Mouse (Mus musculus) heart, embryonic 13.5 days (tissue): Measurements from ENCODE around the gene Ankzf1. TPM values are rescaled to one million over a fixed set of nuclear protein-coding genes. Genes with fewer than 3 reads are reported as not detected.
"Not testable (repeated sequence)": the region's sequence is repeated elsewhere in the genome, so short reads cannot be mapped to it uniquely, and the experiment has no call there.

Source experiments
- ATAC-seq: fragments of 200-750 bp; cut with Nextera tagmentation; 2 replicates; pipeline ENCODE4 v1.8.0; 2017; ENCODE audit warnings: moderate TSS enrichment; ENCODE audit not compliant: insufficient number of reproducible peaks, low FRiP score, low TSS enrichment; ENCODE audit errors: extremely low read depth
- H3K27ac ChIP-seq: fragments of 300-500 bp; sonication (generic); replicated peaks from 2 replicates; pipeline ENCODE4 v1.5.1; 2015; ENCODE audit warnings: moderate library complexity, mild to moderate bottlenecking, inconsistent platforms
- H3K27me3 ChIP-seq: fragments of 300-500 bp; sonication (generic); replicated peaks from 2 replicates; pipeline ENCODE4 v1.6.1; 2015; ENCODE audit warnings: mild to moderate bottlenecking, inconsistent platforms
- H3K36me3 ChIP-seq: fragments of 300-500 bp; sonication (generic); 2 replicates; pipeline ENCODE4 v1.6.1; 2015; ENCODE audit warnings: mild to moderate bottlenecking, inconsistent platforms
- H3K4me1 ChIP-seq: fragments of 300-500 bp; sonication (generic); 2 replicates; pipeline ENCODE4 v1.6.1; 2015; ENCODE audit warnings: inconsistent platforms
- H3K4me2 ChIP-seq: fragments of 300-500 bp; sonication (generic); 2 replicates; pipeline ENCODE4 v1.6.1; 2015; ENCODE audit warnings: inconsistent platforms, mild to moderate bottlenecking, moderate library complexity
- H3K4me3 ChIP-seq: fragments of 300-500 bp; sonication (generic); 2 replicates; pipeline ENCODE4 v1.5.1; 2015; ENCODE audit warnings: moderate library complexity, mild to moderate bottlenecking, inconsistent platforms
- H3K9ac ChIP-seq: fragments of 300-500 bp; sonication (generic); 2 replicates; pipeline ENCODE4 v1.6.1; 2015; ENCODE audit warnings: inconsistent platforms, mild to moderate bottlenecking, moderate library complexity
- H3K9me3 ChIP-seq: fragments of 300-500 bp; sonication (generic); 2 replicates; pipeline ENCODE4 v1.6.1; 2016; ENCODE audit warnings: inconsistent platforms
- WGBS: fragments of 180-500 bp; shearing (Covaris S2); methylation state at CpG from one replicate; pipeline ENCODE4 v1.1.7; 2015; ENCODE audit warnings: mixed read lengths; 5-methylcytosine and 5-hydroxymethylcytosine counted together
- polyA plus RNA-seq: library from polyadenylated mRNA; unstranded; fragments of >200 nt; fragmentation: Nextera tagmentation; extraction: Ambion mirVana; gene quantifications from 2 replicates; pipeline ENCODE4 v1.2.1, GENCODE M21; 2015

Gene Ankzf1
- polyA plus RNA-seq, 1 experiment from 2014 or later: 23.7 TPM

- no peak for ATAC-seq
- no peak overlapping the region for H3K4me3 ChIP-seq
- no peak overlapping the region for H3K9ac ChIP-seq
- H3K36me3 ChIP-seq: no peaks in the 10 kb centered on the region
- H3K27ac ChIP-seq: no peak overlapping the region
- peaks cover 3% of the 10 kb centered on the region for H3K27me3 ChIP-seq
- no peak overlapping the region for H3K4me2 ChIP-seq
- WGBS: 52% methylated on average over 4 of the region's 4 CpGs
- H3K4me1 ChIP-seq: peaks cover 32% of the 10 kb centered on the region
- no peaks in the 10 kb centered on the region for H3K9me3 ChIP-seq
These were observed 37.2 kb downstream of the Ankzf1 start for GRCm38 (mm10) chr1:75229158-75229557.

- Histone ChIP-seq H3K4me2 (no peak overlapping the region), H3K9me3 (no peaks in the 10 kb centered on the region), H3K27me3 (no peaks in the 10 kb centered on the region; the same call in 1 of the 2 replicates), H3K27ac (no peak overlapping the region), H3K9ac (no peak overlapping the region), H3K4me3 (no peak overlapping the region), H3K36me3 (no peaks in the 10 kb centered on the region), H3K4me1 (peaks cover 40% of the 10 kb centered on the region)
- 64% methylated on average over 7 of the region's 7 CpGs for WGBS
- no peak for ATAC-seq
These were observed 38.5 kb downstream of the Ankzf1 start for GRCm38 (mm10) chr1:75230335-75230994.

- H3K4me1 ChIP-seq: peaks cover 40% of the 10 kb centered on the region
- no peak overlapping the region for H3K9ac ChIP-seq
- no peaks in the 10 kb centered on the region for H3K36me3 ChIP-seq
- H3K27ac ChIP-seq: no peak overlapping the region
- H3K4me3 ChIP-seq: no peak overlapping the region
- no peak for ATAC-seq
- 73% methylated on average over 4 of the region's 4 CpGs for WGBS
- H3K27me3 ChIP-seq: no peaks in the 10 kb centered on the region; the same call in 1 of the 2 replicates
- H3K9me3 ChIP-seq: no peaks in the 10 kb centered on the region
- H3K4me2 ChIP-seq: no peak overlapping the region
These were observed 39.3 kb downstream of the Ankzf1 start for GRCm38 (mm10) chr1:75231224-75231623.

- Histone ChIP-seq H3K27ac (no peak within 1 kb of the TSS), H3K9ac (no peak within 1 kb of the TSS), H3K36me3 (no peaks in the 10 kb centered on the region), H3K27me3 (no peaks in the 10 kb centered on the region; the same call in 1 of the 2 replicates), H3K4me3 (no peak within 1 kb of the TSS), H3K4me2 (no peak within 1 kb of the TSS), H3K9me3 (no peaks in the 10 kb centered on the region), H3K4me1 (peaks cover 36% of the 10 kb centered on the region)
- ATAC-seq: no peak
- WGBS: 66% methylated on average over 5 of the region's 5 CpGs
These were observed 39.8 kb downstream of the Ankzf1 start, which contains the start of gene A630095N17Rik for GRCm38 (mm10) chr1:75231664-75232152. Gene A630095N17Rik, minus strand, starts transcription at chr1:75232102.

- 61% methylated on average over 4 of the region's 4 CpGs for WGBS
- H3K4me1 ChIP-seq: peaks cover 36% of the 10 kb centered on the region
- H3K9me3 ChIP-seq, H3K36me3 ChIP-seq, H3K27ac ChIP-seq, H3K4me2 ChIP-seq, H3K9ac ChIP-seq, H3K4me3 ChIP-seq, H3K27me3 ChIP-seq, ATAC-seq: not testable (repeated sequence)
These were observed 40.5 kb downstream of the Ankzf1 start for GRCm38 (mm10) chr1:75232489-75232888.

- Histone ChIP-seq H3K9ac (no peak overlapping the region), H3K4me2 (peak overlapping the region; percentile 37), H3K4me3 (no peak overlapping the region), H3K4me1 (peaks cover 35% of the 10 kb centered on the region), H3K36me3 (peaks cover 4% of the 10 kb centered on the region), H3K9me3 (no peaks in the 10 kb centered on the region), H3K27ac (peak overlapping the region; percentile 94; the same call in 1 of the 2 replicates), H3K27me3 (no peaks in the 10 kb centered on the region; the same call in 1 of the 2 replicates)
- ATAC-seq: no peak
- WGBS: under 1% methylated on average over 8 of the region's 8 CpGs
These were observed 42.7 kb downstream of the Ankzf1 start for GRCm38 (mm10) chr1:75234606-75235005.

- peaks cover 35% of the 10 kb centered on the region for H3K4me1 ChIP-seq
- H3K4me2 ChIP-seq: peak within 1 kb of the TSS; percentile 95
- H3K36me3 ChIP-seq: peaks cover 21% of the 10 kb centered on the region
- peak within 1 kb of the TSS; percentile 94 for H3K27ac ChIP-seq
- peak within 1 kb of the TSS; percentile 93 for H3K9ac ChIP-seq
- no peaks in the 10 kb centered on the region; the same call in 1 of the 2 replicates for H3K27me3 ChIP-seq
- peak within 1 kb of the TSS; percentile 83 for H3K4me3 ChIP-seq
- H3K9me3 ChIP-seq: no peaks in the 10 kb centered on the region
- WGBS: under 1% methylated on average over 64 of the region's 64 CpGs
- ATAC-seq: peak; percentile 87
These were observed 44.4 kb downstream of the Ankzf1 start, which contains the start of gene Dnajb2 for GRCm38 (mm10) chr1:75236117-75237050. Gene Dnajb2, plus strand, starts transcription at chr1:75236406.

GRCm38 (mm10) chr1:75239591-75239990 lies 47.6 kb downstream of the Ankzf1 start:
- ATAC-seq: no peak
- Histone ChIP-seq H3K36me3 (peaks cover 50% of the 10 kb centered on the region), H3K9me3 (no peaks in the 10 kb centered on the region), H3K4me3 (no peak overlapping the region), H3K9ac (no peak overlapping the region), H3K4me1 (peaks cover 29% of the 10 kb centered on the region), H3K27me3 (no peaks in the 10 kb centered on the region), H3K27ac (no peak overlapping the region), H3K4me2 (no peak overlapping the region)
- WGBS: 66% methylated on average over 10 of the region's 10 CpGs

- H3K4me1 ChIP-seq: peaks cover 24% of the 10 kb centered on the region
- H3K27ac ChIP-seq: no peak overlapping the region
- H3K27me3 ChIP-seq: no peaks in the 10 kb centered on the region
- no peak for ATAC-seq
- 85% methylated on average over 14 of the region's 14 CpGs for WGBS
- H3K4me2 ChIP-seq: no peak overlapping the region
- H3K36me3 ChIP-seq: peaks cover 50% of the 10 kb centered on the region
- H3K4me3 ChIP-seq: no peak overlapping the region
- no peak overlapping the region for H3K9ac ChIP-seq
- no peaks in the 10 kb centered on the region for H3K9me3 ChIP-seq
These were observed 51.5 kb downstream of the Ankzf1 start for GRCm38 (mm10) chr1:75243411-75243810.

GRCm38 (mm10) chr1:75244175-75244826 lies 52.4 kb downstream of the Ankzf1 start:
- H3K4me3 ChIP-seq: no peak overlapping the region
- 87% methylated on average over 12 of the region's 12 CpGs for WGBS
- H3K36me3 ChIP-seq: peaks cover 50% of the 10 kb centered on the region
- ATAC-seq: no peak
- H3K27ac ChIP-seq: no peak overlapping the region
- peaks cover 28% of the 10 kb centered on the region for H3K4me1 ChIP-seq
- no peak overlapping the region for H3K4me2 ChIP-seq
- H3K9ac ChIP-seq: no peak overlapping the region
- H3K9me3 ChIP-seq: no peaks in the 10 kb centered on the region
- H3K27me3 ChIP-seq: no peaks in the 10 kb centered on the region

- WGBS: 18% methylated on average over 4 of the region's 4 CpGs
- no peak for ATAC-seq
- H3K27me3 ChIP-seq: no peaks in the 10 kb centered on the region
These were observed 52.9 kb downstream of the Ankzf1 start for GRCm38 (mm10) chr1:75244836-75245235.

More at GRCm38 (mm10) chr1:75244836-75245235, 52.9 kb downstream of the Ankzf1 start:
- Histone ChIP-seq H3K4me1 (peaks cover 32% of the 10 kb centered on the region), H3K9me3 (no peaks in the 10 kb centered on the region), H3K27ac (no peak overlapping the region), H3K9ac (no peak overlapping the region), H3K4me2 (no peak overlapping the region), H3K4me3 (no peak overlapping the region), H3K36me3 (peaks cover 45% of the 10 kb centered on the region)
